Mouse (Mus musculus): ENCODE results near the gene Slc25a39. TPM values are rescaled to one million over a fixed set of nuclear protein-coding genes. Genes with fewer than 3 reads are reported as not detected.

Slc25a39 gene
- polyA plus RNA-seq (2021; fragmentation: Nextera tagmentation) = 150 and 172 TPM in 2 replicates
- long read RNA-seq, experiment 1, transcript Slc25a39-201 (12 exons, 1,685 nt) = major isoform, 84 of 89 reads
- long read RNA-seq, experiment 1, partial matches to known transcripts = 4 of 89 reads
- long read RNA-seq, experiment 1, other reads (novel, unspliced or antisense) = 1 of 89 reads
- long read RNA-seq, experiment 2, transcript Slc25a39-201 (12 exons, 1,685 nt) = major isoform, 188 of 201 reads
- long read RNA-seq, experiment 2, partial matches to known transcripts = 4 of 201 reads
- long read RNA-seq, experiment 2, other reads (novel, unspliced or antisense) = 9 of 201 reads

DNA sequence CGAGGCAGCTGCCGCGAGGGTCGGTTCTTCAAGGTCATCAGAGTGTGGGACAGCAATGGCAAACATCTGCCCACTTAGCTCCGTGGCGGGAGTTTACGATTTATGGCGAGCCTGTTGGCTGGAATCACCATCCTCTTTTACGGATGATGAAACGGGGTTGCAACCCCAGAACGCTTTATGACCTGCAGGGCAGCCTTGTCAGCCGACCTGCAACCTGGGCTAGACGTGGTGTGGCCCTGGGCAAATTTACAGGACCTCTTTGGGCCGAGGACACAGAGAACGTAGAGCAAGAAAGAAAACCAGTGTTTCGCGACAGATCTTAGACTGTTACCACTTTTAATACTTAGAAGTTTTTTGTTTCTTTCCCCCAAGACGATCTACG lies at the start of gene Slc25a39:
Gene Slc25a39, minus strand, starts transcription at position 113 of the 382 bp plus-strand sequence.

DNA sequence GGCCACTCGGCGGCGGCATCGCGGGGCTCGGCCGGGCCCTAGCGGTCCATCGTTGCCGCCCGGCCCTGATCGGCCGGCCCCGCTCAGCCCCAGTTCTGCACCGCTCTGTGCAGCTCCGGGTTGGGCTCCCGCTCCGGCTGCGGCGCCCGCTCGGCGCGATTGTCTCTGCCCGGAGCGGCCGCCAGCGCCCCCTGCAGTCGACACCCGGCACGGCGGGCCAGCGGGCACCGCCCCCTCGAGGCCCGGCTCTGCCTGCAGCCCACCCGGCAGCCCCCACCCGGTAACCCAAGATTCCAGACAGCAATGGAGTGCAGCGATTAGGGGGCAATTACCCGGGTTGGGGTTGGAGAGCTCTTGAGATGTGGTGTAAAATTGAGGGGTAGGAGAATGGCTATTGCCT lies 39.8 kb upstream of the Slc25a39 start, which contains the start of gene Fam171a2:
Gene Fam171a2, minus strand, starts transcription at position 186 of the 400 bp plus-strand sequence.

DNA sequence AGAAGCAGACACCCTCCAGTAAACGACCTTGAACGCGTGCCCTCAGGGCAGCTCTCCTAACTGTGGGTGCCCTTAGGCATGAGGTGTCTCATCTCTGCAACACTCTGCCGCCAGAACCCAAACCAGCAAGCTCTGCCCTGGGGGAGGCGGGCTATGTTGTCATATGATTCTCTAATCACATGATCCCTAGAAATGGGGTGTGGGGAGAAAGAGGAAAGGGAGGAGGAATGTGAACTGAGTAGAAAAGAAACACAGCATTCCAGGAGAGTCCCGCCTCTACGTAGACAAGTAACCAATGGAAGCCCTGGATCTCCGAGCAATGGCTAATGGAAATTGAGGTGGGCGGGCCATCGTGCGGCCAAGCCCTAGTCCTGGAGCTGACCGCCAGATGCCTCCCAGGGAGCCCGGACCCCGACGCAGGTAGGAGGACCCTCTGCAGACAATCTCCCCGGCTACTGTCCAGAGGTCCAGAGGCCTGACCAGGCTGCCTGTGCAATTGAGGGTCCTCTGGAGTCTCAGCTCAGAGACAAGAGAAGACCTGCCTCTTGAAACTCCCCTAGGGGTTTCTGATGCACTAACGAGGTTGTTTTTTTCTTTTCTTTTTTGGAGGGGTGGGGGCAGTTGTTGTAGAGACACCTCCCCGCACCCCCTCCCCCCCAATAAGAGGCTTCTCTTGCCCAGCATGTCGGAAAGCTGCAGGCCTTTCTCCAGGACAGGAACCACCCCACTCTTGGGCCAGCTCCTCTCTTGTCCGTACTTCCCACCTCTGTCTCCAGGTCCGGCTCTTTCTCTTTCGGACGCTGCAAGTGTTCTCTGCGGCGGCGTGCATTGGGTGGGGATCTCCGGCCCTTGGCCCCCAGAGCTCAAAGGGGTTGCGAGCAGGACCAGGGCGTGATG lies 22.6 kb upstream of the Slc25a39 start, which contains the start of gene Grn:
Gene Grn, plus strand, starts transcription at position 195 of the 897 bp plus-strand sequence.

GRCm38 (mm10) chr11:102393238-102393634 lies 14.5 kb downstream of the Slc25a39 start, which contains the start of gene Rundc3a:
Gene Rundc3a, plus strand, starts transcription at chr11:102393403.

DNA sequence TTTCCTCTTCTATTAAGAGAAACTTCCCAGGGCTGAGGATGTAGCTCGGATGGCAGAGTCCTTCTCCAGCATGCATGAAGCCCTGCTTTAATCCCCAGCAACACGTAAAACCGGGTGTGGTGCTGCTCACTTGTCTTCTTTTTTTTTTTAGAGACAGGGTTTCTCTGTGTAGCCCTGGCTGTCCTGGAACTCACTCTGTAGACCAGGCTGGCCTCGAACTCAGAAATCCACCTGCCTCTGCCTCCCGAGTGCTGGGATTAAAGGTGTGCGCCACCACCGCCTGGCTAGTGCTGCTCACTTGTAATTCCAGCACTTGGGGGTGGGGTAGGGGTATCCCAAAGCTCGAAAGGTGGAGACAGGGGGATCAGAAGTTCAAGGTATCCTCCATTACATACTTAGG lies 41.6 kb downstream of the Slc25a39 start, which contains the start of gene Slc4a1:
Gene Slc4a1, minus strand, starts transcription at position 101 of the 400 bp plus-strand sequence.

Small RNA genes within 50 kb of the gene (microRNA-seq; reads per million reads assigned to microRNA genes)
- gene Mir6930 = 0.64 reads per million

Other genes with a start within 250 kb of the Slc25a39 start
- gene Lsm12, start 222.7 kb downstream of the Slc25a39 start, polyA plus RNA-seq (2021; fragmentation: Nextera tagmentation) = 107 and 134 TPM in 2 replicates
- gene G6pc3, start 218.3 kb downstream of the Slc25a39 start, polyA plus RNA-seq (2021; fragmentation: Nextera tagmentation) = 29.6 and 35.3 TPM in 2 replicates
- 47.2 and 53.7 TPM in 2 replicates for gene Hdac5, start 177.8 kb downstream of the Slc25a39 start, polyA plus RNA-seq (2021; fragmentation: Nextera tagmentation)
- gene BC030867, start 159.1 kb downstream of the Slc25a39 start, polyA plus RNA-seq (2021; fragmentation: Nextera tagmentation) = 0.78 and 0.94 TPM in 2 replicates
- 0.85 and 1.0 TPM in 2 replicates for gene Asb16, start 139.2 kb downstream of the Slc25a39 start, polyA plus RNA-seq (2021; fragmentation: Nextera tagmentation)
- 78.0 and 93.2 TPM in 2 replicates for gene Tmub2, start 123.0 kb downstream of the Slc25a39 start, polyA plus RNA-seq (2021; fragmentation: Nextera tagmentation)
- 7.8 and 8.8 TPM in 2 replicates for gene Atxn7l3, start 111.3 kb downstream of the Slc25a39 start, polyA plus RNA-seq (2021; fragmentation: Nextera tagmentation)
- 40.1 and 42.9 TPM in 2 replicates for gene Ubtf, start 88.2 kb downstream of the Slc25a39 start, polyA plus RNA-seq (2021; fragmentation: Nextera tagmentation)
- gene Slc4a1, start 41.7 kb downstream of the Slc25a39 start, polyA plus RNA-seq (2021; fragmentation: Nextera tagmentation) = not detected in 2 replicates
- 43.5 and 51.4 TPM in 2 replicates for gene Rundc3a, start 14.5 kb downstream of the Slc25a39 start, polyA plus RNA-seq (2021; fragmentation: Nextera tagmentation)
- gene Grn, start 22.4 kb upstream of the Slc25a39 start, polyA plus RNA-seq (2021; fragmentation: Nextera tagmentation) = 48.7 and 49.4 TPM in 2 replicates
- 1.1 and 2.2 TPM in 2 replicates for gene Fam171a2, start 39.7 kb upstream of the Slc25a39 start, polyA plus RNA-seq (2021; fragmentation: Nextera tagmentation)
- gene Itga2b, start 62.2 kb upstream of the Slc25a39 start, polyA plus RNA-seq (2021; fragmentation: Nextera tagmentation) = 3.1 and 3.8 TPM in 2 replicates
- 25.4 and 27.5 TPM in 2 replicates for gene Gpatch8, start 148.4 kb upstream of the Slc25a39 start, polyA plus RNA-seq (2021; fragmentation: Nextera tagmentation)
- 4.4 and 8.1 TPM in 2 replicates for gene Gm11627, start 171.5 kb upstream of the Slc25a39 start, polyA plus RNA-seq (2021; fragmentation: Nextera tagmentation)
- 0.64 and 1.2 TPM in 2 replicates for gene Fzd2, start 196.4 kb upstream of the Slc25a39 start, polyA plus RNA-seq (2021; fragmentation: Nextera tagmentation)